Mouse (Mus musculus): ENCODE results near the gene Ccdc9b. TPM values are rescaled to one million over a fixed set of nuclear protein-coding genes. Genes with fewer than 3 reads are reported as not detected.
A peak's percentile ranks its signal among the peaks of the same experiment; 100 is the strongest.

The Ccdc9b gene
- polyA plus RNA-seq, 1 experiment from 2014 or later, result 2.2 TPM

- 79% methylated on average over 11 of the region's 11 CpGs for WGBS
- Histone ChIP-seq H3K4me1 (peaks cover 57% of the 10 kb centered on the region), H3K27ac (replicated peaks) (peak overlapping the region; percentile 98; the same call in 1 of the 2 replicates), H3K27me3 (replicated peaks) (peaks cover 32% of the 10 kb centered on the region), H3K9me3 (no peaks in the 10 kb centered on the region), H3K9ac (peak overlapping the region; percentile 82), H3K36me3 (peaks cover 22% of the 10 kb centered on the region), H3K4me3 (no peak overlapping the region), H3K4me2 (peak overlapping the region; percentile 70)
- no peak for ATAC-seq (ENCODE audit: extremely low read depth, insufficient number of reproducible peaks, low FRiP score, low TSS enrichment)
Measured at GRCm38 (mm10) chr2:118760311-118761025, 2.0 kb downstream of the Ccdc9b start.

- Histone ChIP-seq H3K9ac (peak overlapping the region; percentile 48; the same call in 1 of the 2 replicates), H3K9me3 (no peaks in the 10 kb centered on the region), H3K36me3 (peaks cover 22% of the 10 kb centered on the region), H3K4me1 (peaks cover 57% of the 10 kb centered on the region), H3K27me3 (replicated peaks) (peaks cover 33% of the 10 kb centered on the region), H3K27ac (replicated peaks) (no peak overlapping the region), H3K4me3 (no peak overlapping the region), H3K4me2 (0 out of 2 replicates have a peak overlapping the region, but pooled peaks have one; percentile 29)
- 9% methylated on average over 8 of the region's 8 CpGs for WGBS
- ATAC-seq (ENCODE audit: extremely low read depth, insufficient number of reproducible peaks, low FRiP score, low TSS enrichment), result no peak
Measured at GRCm38 (mm10) chr2:118759828-118760227, 2.6 kb downstream of the Ccdc9b start.

- 67% methylated on average over 4 of the region's 4 CpGs for WGBS
- Histone ChIP-seq H3K27me3 (replicated peaks) (peaks cover 31% of the 10 kb centered on the region), H3K9ac (no peak overlapping the region), H3K9me3 (no peaks in the 10 kb centered on the region), H3K4me2 (no peak overlapping the region), H3K4me3 (no peak overlapping the region), H3K27ac (replicated peaks) (no peak overlapping the region), H3K36me3 (peaks cover 22% of the 10 kb centered on the region), H3K4me1 (peaks cover 49% of the 10 kb centered on the region)
- ATAC-seq (ENCODE audit: extremely low read depth, insufficient number of reproducible peaks, low FRiP score, low TSS enrichment), result no peak
Measured at GRCm38 (mm10) chr2:118756103-118756502, 6.4 kb downstream of the Ccdc9b start.

- H3K9me3 ChIP-seq, result no peaks in the 10 kb centered on the region
- H3K9ac ChIP-seq, result no peak overlapping the region
- peaks cover 22% of the 10 kb centered on the region for H3K36me3 ChIP-seq
- peaks cover 31% of the 10 kb centered on the region for H3K27me3 ChIP-seq (replicated peaks)
- H3K4me1 ChIP-seq, result peaks cover 49% of the 10 kb centered on the region
- ATAC-seq (ENCODE audit: extremely low read depth, insufficient number of reproducible peaks, low FRiP score, low TSS enrichment), result no peak
- no peak overlapping the region for H3K4me3 ChIP-seq
- WGBS, result 79% methylated on average over 6 of the region's 6 CpGs
- H3K27ac ChIP-seq (replicated peaks), result no peak overlapping the region
- H3K4me2 ChIP-seq, result no peak overlapping the region
Measured at GRCm38 (mm10) chr2:118755407-118755806, 7.1 kb downstream of the Ccdc9b start.

- WGBS, result 89% methylated on average over 5 of the region's 5 CpGs
- Histone ChIP-seq H3K4me2 (no peak overlapping the region), H3K36me3 (peaks cover 30% of the 10 kb centered on the region), H3K4me3 (no peak overlapping the region), H3K27ac (replicated peaks) (no peak overlapping the region), H3K9ac (no peak overlapping the region), H3K27me3 (replicated peaks) (peaks cover 26% of the 10 kb centered on the region), H3K9me3 (no peaks in the 10 kb centered on the region), H3K4me1 (peaks cover 50% of the 10 kb centered on the region)
- ATAC-seq (ENCODE audit: extremely low read depth, insufficient number of reproducible peaks, low FRiP score, low TSS enrichment), result no peak
Measured at GRCm38 (mm10) chr2:118754143-118754542, 8.3 kb downstream of the Ccdc9b start.

GRCm38 (mm10) chr2:118752792-118753108, 9.7 kb downstream of the Ccdc9b start:
- peak overlapping the region; percentile 93 for H3K27ac ChIP-seq (replicated peaks)
- peaks cover 13% of the 10 kb centered on the region for H3K27me3 ChIP-seq (replicated peaks)
- ATAC-seq (ENCODE audit: extremely low read depth, insufficient number of reproducible peaks, low FRiP score, low TSS enrichment), result no peak
- H3K4me2 ChIP-seq, result no peak overlapping the region; the same call in 1 of the 2 replicates
- H3K36me3 ChIP-seq, result peaks cover 26% of the 10 kb centered on the region
- peaks cover 64% of the 10 kb centered on the region for H3K4me1 ChIP-seq
- H3K4me3 ChIP-seq, result no peak overlapping the region
- 38% methylated on average over 4 of the region's 4 CpGs for whole genome bisulfite sequencing
- H3K9ac ChIP-seq, result peak overlapping the region; percentile 48
- H3K9me3 ChIP-seq, result no peaks in the 10 kb centered on the region

- H3K9ac ChIP-seq, result peak overlapping the region; percentile 66
Measured at GRCm38 (mm10) chr2:118751896-118752791, 10.3 kb downstream of the Ccdc9b start.

GRCm38 (mm10) chr2:118750476-118750875, 12.0 kb downstream of the Ccdc9b start:
- Histone ChIP-seq H3K36me3 (peaks cover 14% of the 10 kb centered on the region), H3K27ac (replicated peaks) (peak overlapping the region; percentile 93), H3K4me1 (peaks cover 70% of the 10 kb centered on the region), H3K9me3 (no peaks in the 10 kb centered on the region), H3K27me3 (replicated peaks) (0 out of 2 replicates have a peak, but pooled peaks cover 3% of the 10 kb centered on the region), H3K9ac (peak overlapping the region; percentile 99), H3K4me2 (peak overlapping the region; percentile 86), H3K4me3 (peak overlapping the region; percentile 24; the same call in 1 of the 2 replicates)
- WGBS, result 27% methylated on average over 8 of the region's 8 CpGs
- no peak for ATAC-seq (ENCODE audit: extremely low read depth, insufficient number of reproducible peaks, low FRiP score, low TSS enrichment)

More at GRCm38 (mm10) chr2:118751896-118752791, 10.3 kb downstream of the Ccdc9b start:
- peak overlapping the region; percentile 37 for H3K4me2 ChIP-seq
- ATAC-seq (ENCODE audit: extremely low read depth, insufficient number of reproducible peaks, low FRiP score, low TSS enrichment), result no peak
- no peak overlapping the region for H3K4me3 ChIP-seq
- H3K9me3 ChIP-seq, result no peaks in the 10 kb centered on the region
- 42% methylated on average over 16 of the region's 16 CpGs for WGBS
- H3K4me1 ChIP-seq, result peaks cover 70% of the 10 kb centered on the region
- H3K36me3 ChIP-seq, result peaks cover 20% of the 10 kb centered on the region
- peak overlapping the region; percentile 93 for H3K27ac ChIP-seq (replicated peaks)
- peaks cover 7% of the 10 kb centered on the region; the same call in 1 of the 2 replicates for H3K27me3 ChIP-seq (replicated peaks)

- H3K4me2 ChIP-seq, result peak overlapping the region; percentile 86
- peak overlapping the region; percentile 24 for H3K4me3 ChIP-seq
- H3K9me3 ChIP-seq, result no peaks in the 10 kb centered on the region
- peaks cover 5% of the 10 kb centered on the region for H3K27me3 ChIP-seq (replicated peaks)
- H3K36me3 ChIP-seq, result peaks cover 14% of the 10 kb centered on the region
- WGBS, result 56% methylated on average over 10 of the region's 10 CpGs
- H3K27ac ChIP-seq (replicated peaks), result peak overlapping the region; percentile 93
- peak overlapping the region; percentile 99 for H3K9ac ChIP-seq
- no peak for ATAC-seq (ENCODE audit: extremely low read depth, insufficient number of reproducible peaks, low FRiP score, low TSS enrichment)
- H3K4me1 ChIP-seq, result peaks cover 79% of the 10 kb centered on the region
Measured at GRCm38 (mm10) chr2:118749341-118749884, 13.0 kb downstream of the Ccdc9b start.

GRCm38 (mm10) chr2:118747301-118747960, 15.0 kb downstream of the Ccdc9b start:
- Histone ChIP-seq H3K27me3 (replicated peaks) (peaks cover 15% of the 10 kb centered on the region), H3K9me3 (no peaks in the 10 kb centered on the region), H3K4me2 (peak overlapping the region; percentile 86), H3K9ac (peak overlapping the region; percentile 99), H3K4me1 (peaks cover 76% of the 10 kb centered on the region), H3K4me3 (peak overlapping the region; percentile 94), H3K27ac (replicated peaks) (peak overlapping the region; percentile 80), H3K36me3 (peaks cover 14% of the 10 kb centered on the region)
- ATAC-seq (ENCODE audit: extremely low read depth, insufficient number of reproducible peaks, low FRiP score, low TSS enrichment), result no peak
- 17% methylated on average over 10 of the region's 10 CpGs for WGBS
